Mouse (Mus musculus) heart, postnatal 0 days (tissue): ENCODE measurements around the gene Gipc2. TPM values are rescaled to one million over a fixed set of nuclear protein-coding genes. Genes with fewer than 3 reads are reported as not detected.

ENCODE experiments used
- ATAC-seq: fragments of 200-750 bp; cut with Nextera tagmentation; 2 replicates; pipeline ENCODE4 v1.8.0; 2017; ENCODE audit warnings: low read depth, moderate number of reproducible peaks, moderate library complexity; ENCODE audit not compliant: insufficient read depth
- DNase-seq: peaks from one replicate; pipeline ENCODE4 v3.0.0-alpha.2; 2016; ENCODE audit warnings: low spot score
- H3K27ac ChIP-seq: fragments of 300-500 bp; sonication (generic); 2 replicates; pipeline ENCODE4 v1.5.1; 2014; ENCODE audit warnings: low read depth, mild to moderate bottlenecking
- H3K27me3 ChIP-seq: fragments of 300-500 bp; sonication (generic); 2 replicates; pipeline ENCODE4 v1.6.1; 2014; ENCODE audit warnings: low read length, mixed read lengths; ENCODE audit not compliant: control insufficient read depth, insufficient read depth
- H3K36me3 ChIP-seq: fragments of 300-500 bp; sonication (generic); replicated peaks from 2 replicates; pipeline ENCODE4 v1.6.1; 2014; ENCODE audit warnings: low read length, mixed read lengths; ENCODE audit not compliant: control insufficient read depth, insufficient read depth
- H3K4me1 ChIP-seq: fragments of 300-500 bp; sonication (generic); 2 replicates; pipeline ENCODE4 v1.6.1; 2014; ENCODE audit warnings: antibody characterized with exemption; ENCODE audit not compliant: control insufficient read depth, insufficient read depth
- H3K4me2 ChIP-seq: fragments of 300-500 bp; sonication (generic); 2 replicates; pipeline ENCODE4 v1.6.1; 2014; ENCODE audit warnings: low read depth, mild to moderate bottlenecking, low read length, moderate library complexity
- H3K4me3 ChIP-seq: fragments of 300-500 bp; sonication (generic); 2 replicates; pipeline ENCODE4 v1.5.1; 2014; ENCODE audit warnings: low read depth, low read length
- H3K9ac ChIP-seq: fragments of 300-500 bp; sonication (generic); replicated peaks from 2 replicates; pipeline ENCODE4 v1.6.1; 2014; ENCODE audit warnings: low read depth, low read length, mixed read lengths
- H3K9me3 ChIP-seq: fragments of 300-500 bp; sonication (generic); replicated peaks from 2 replicates; pipeline ENCODE4 v1.6.1; 2016; ENCODE audit warnings: low read length; ENCODE audit not compliant: control insufficient read depth
- CTCF ChIP-seq: IDR thresholded peaks from 2 replicates; pipeline ENCODE4 v1.5.1; 2016; ENCODE audit warnings: antibody characterized with exemption, control low read depth, low read depth
- EP300 ChIP-seq: IDR thresholded peaks from 2 replicates; pipeline ENCODE4 v1.6.1; 2016; ENCODE audit warnings: antibody characterized with exemption, low read depth
- WGBS: fragments of 180-500 bp; shearing (Covaris S2); extraction: QIAGEN DNeasy Blood & Tissue Kit; methylation state at CpG from one replicate; pipeline ENCODE4 v1.1.7; 2014; 5-methylcytosine and 5-hydroxymethylcytosine counted together
- polyA plus RNA-seq: library from polyadenylated mRNA; unstranded; fragments of >200 nt; fragmentation: Nextera tagmentation; extraction: Ambion mirVana; gene quantifications from 2 replicates; pipeline ENCODE4 v1.2.1, GENCODE M21; 2015
- total RNA-seq: library from RNA; depleted of rRNA; stranded (reverse); fragments of >200 nt; gene quantifications from 2 replicates; pipeline ENCODE4 v1.2.3, GENCODE M21; 2014; ENCODE audit warnings: low replicate concordance

Gipc2 gene
- total and polyA plus RNA-seq, 2 experiments from 2014 or later, result 3.3 TPM; not detected in 1

- Histone ChIP-seq H3K9ac (no peak overlapping the region), H3K27me3 (no peaks in the 10 kb centered on the region), H3K4me2 (no peak overlapping the region), H3K4me1 (no peaks in the 10 kb centered on the region), H3K36me3 (no peaks in the 10 kb centered on the region), H3K27ac (no peak overlapping the region), H3K9me3 (no peaks in the 10 kb centered on the region), H3K4me3 (no peak overlapping the region)
- no peak for TF ChIP-seq EP300
- TF ChIP-seq CTCF, result peak; percentile 93
- ATAC-seq (no peak), DNase-seq (peak; percentile 39)
- 6% methylated on average over 4 of the region's 4 CpGs for WGBS
These were observed 76.9 kb downstream of the Gipc2 start for GRCm38 (mm10) chr3:152089178-152089577.

GRCm38 (mm10) chr3:152081381-152081780 is 84.6 kb downstream of the Gipc2 start:
- H3K9me3 ChIP-seq, result no peaks in the 10 kb centered on the region
- no peak overlapping the region for H3K27ac ChIP-seq
- ATAC-seq, result no peak
- H3K4me2 ChIP-seq, result no peak overlapping the region
- H3K4me3 ChIP-seq, result no peak overlapping the region
- WGBS, result 74% methylated on average over 3 of the region's 3 CpGs
- no peaks in the 10 kb centered on the region for H3K27me3 ChIP-seq
- H3K36me3 ChIP-seq, result no peaks in the 10 kb centered on the region
- no peaks in the 10 kb centered on the region for H3K4me1 ChIP-seq
- no peak overlapping the region for H3K9ac ChIP-seq
- no peak for TF ChIP-seq CTCF
- TF ChIP-seq EP300, result no peak
- no peak for DNase-seq

GRCm38 (mm10) chr3:152076088-152076487 is 89.9 kb downstream of the Gipc2 start:
- H3K36me3 ChIP-seq, result no peaks in the 10 kb centered on the region
- WGBS, result 81% methylated on average over 7 of the region's 7 CpGs
- no peak for DNase-seq
- H3K27ac ChIP-seq, result no peak overlapping the region
- no peak overlapping the region for H3K4me2 ChIP-seq
- H3K4me3 ChIP-seq, result no peak overlapping the region
- no peak for ATAC-seq
- H3K9ac ChIP-seq, result no peak overlapping the region
- no peaks in the 10 kb centered on the region for H3K27me3 ChIP-seq
- no peak for TF ChIP-seq CTCF
- no peak for TF ChIP-seq EP300
- no peaks in the 10 kb centered on the region for H3K4me1 ChIP-seq
- H3K9me3 ChIP-seq, result no peaks in the 10 kb centered on the region

- Histone ChIP-seq H3K27ac (no peak overlapping the region), H3K4me1 (no peaks in the 10 kb centered on the region), H3K9ac (no peak overlapping the region), H3K4me2 (no peak overlapping the region), H3K36me3 (no peaks in the 10 kb centered on the region), H3K4me3 (no peak overlapping the region), H3K27me3 (peaks cover 14% of the 10 kb centered on the region; the same call in 1 of the 2 replicates), H3K9me3 (no peaks in the 10 kb centered on the region)
- 78% methylated on average over 2 of the region's 2 CpGs for WGBS
- no peak for DNase-seq
- no peak for ATAC-seq
- TF ChIP-seq CTCF, result no peak
- TF ChIP-seq EP300, result no peak
These were observed 97.0 kb downstream of the Gipc2 start for GRCm38 (mm10) chr3:152069001-152069400.

- 83% methylated on average over 1 of the region's 1 CpGs for WGBS
These were observed 97.7 kb downstream of the Gipc2 start for GRCm38 (mm10) chr3:152068311-152068710.

GRCm38 (mm10) chr3:152066696-152067095 is 99.3 kb downstream of the Gipc2 start:
- H3K4me1 ChIP-seq, result no peaks in the 10 kb centered on the region

More at GRCm38 (mm10) chr3:152068311-152068710, 97.7 kb downstream of the Gipc2 start:
- Histone ChIP-seq H3K27ac (no peak overlapping the region), H3K9ac (no peak overlapping the region), H3K4me2 (no peak overlapping the region), H3K27me3 (peaks cover 14% of the 10 kb centered on the region; the same call in 1 of the 2 replicates), H3K4me1 (no peaks in the 10 kb centered on the region), H3K36me3 (no peaks in the 10 kb centered on the region), H3K9me3 (no peaks in the 10 kb centered on the region), H3K4me3 (no peak overlapping the region)
- TF ChIP-seq CTCF (no peak), EP300 (no peak)
- DNase-seq (no peak), ATAC-seq (no peak)

More at GRCm38 (mm10) chr3:152066696-152067095, 99.3 kb downstream of the Gipc2 start:
- 15% methylated on average over 13 of the region's 13 CpGs for WGBS
- Histone ChIP-seq H3K4me3 (peak overlapping the region; percentile 18), H3K9ac (no peak overlapping the region), H3K4me2 (peak overlapping the region; percentile 45), H3K27me3 (peaks cover 14% of the 10 kb centered on the region; the same call in 1 of the 2 replicates), H3K27ac (no peak overlapping the region), H3K36me3 (no peaks in the 10 kb centered on the region), H3K9me3 (no peaks in the 10 kb centered on the region)
- DNase-seq (peak; percentile 22), ATAC-seq (no peak)
- TF ChIP-seq CTCF (peak; percentile 58), EP300 (no peak)
